Mouse (Mus musculus) liver, adult 2 months (tissue): ENCODE data around the gene Gpr143. TPM values are rescaled to one million over a fixed set of nuclear protein-coding genes. Genes with fewer than 3 reads are reported as not detected.

ENCODE experiments used
- DNase-seq: peaks from one replicate; pipeline ENCODE4 v3.0.0-alpha.2; 2011; ENCODE audit warnings: low read depth, low spot score; ENCODE audit errors: extremely low read depth
- H3K27ac ChIP-seq: fragments of 200-500 bp; replicated peaks from 2 replicates; pipeline ENCODE4 v1.5.1; 2012; ENCODE audit warnings: low read depth, mild to moderate bottlenecking, control low read depth, inconsistent platforms, low read length; ENCODE audit not compliant: insufficient read depth
- H3K27me3 ChIP-seq: fragments of 200-500 bp; 2 replicates; pipeline ENCODE4 v1.6.1; 2012; ENCODE audit warnings: mild to moderate bottlenecking, moderate library complexity, low read length, inconsistent platforms; ENCODE audit not compliant: control insufficient read depth, insufficient read depth
- H3K36me3 ChIP-seq: fragments of 200-500 bp; 2 replicates; pipeline ENCODE4 v1.6.1; 2012; ENCODE audit warnings: low read length, inconsistent platforms; ENCODE audit not compliant: control insufficient read depth, insufficient read depth
- H3K4me1 ChIP-seq: fragments of 200-500 bp; 2 replicates; pipeline ENCODE4 v1.6.1; 2011; ENCODE audit warnings: low read length; ENCODE audit not compliant: control insufficient read depth, insufficient read depth
- H3K4me3 ChIP-seq: fragments of 200-500 bp; 2 replicates; pipeline ENCODE4 v1.5.1; 2011; ENCODE audit warnings: low read depth, mild to moderate bottlenecking, control low read depth, low read length, moderate library complexity; ENCODE audit not compliant: insufficient read depth
- H3K79me2 ChIP-seq: fragments of 200-500 bp; 2 replicates; pipeline ENCODE4 v1.6.1; 2012; ENCODE audit warnings: inconsistent platforms, mild to moderate bottlenecking, low read length, moderate library complexity; ENCODE audit not compliant: control insufficient read depth, insufficient read depth
- H3K9ac ChIP-seq: fragments of 200-500 bp; 2 replicates; pipeline ENCODE4 v1.6.1; 2012; ENCODE audit warnings: low read depth, mild to moderate bottlenecking, control low read depth, inconsistent platforms, low read length
- CTCF ChIP-seq: fragments of 200-500 bp; IDR thresholded peaks from 2 replicates; pipeline ENCODE4 v1.5.1; 2011; ENCODE audit warnings: low read depth, low read length, control low read depth
- POLR2A ChIP-seq: fragments of 200-500 bp; IDR thresholded peaks from 2 replicates; pipeline ENCODE4 v1.6.1; 2011; ENCODE audit warnings: low read length, control low read depth; ENCODE audit not compliant: insufficient read depth; ENCODE audit errors: extremely low read depth
- WGBS: fragments of 180-500 bp; shearing (Covaris S2); methylation state at CpG from one replicate; pipeline ENCODE4 v1.1.7; 2018; 5-methylcytosine and 5-hydroxymethylcytosine counted together
- polyA plus RNA-seq: library from polyadenylated mRNA; depleted of rRNA; stranded (reverse); fragments of >200 nt; gene quantifications from 2 replicates; pipeline ENCODE4 v1.2.3, GENCODE M21; 2012; rRNA removed
- total RNA-seq: library from RNA; depleted of rRNA; stranded (reverse); fragments of >200 nt; gene quantifications from 2 replicates; pipeline ENCODE4 v1.2.3, GENCODE M21; 2014; rRNA removed

The Gpr143 gene
- total RNA-seq (0.34 TPM in 1 of 2 replicates, not detected in the other), polyA plus RNA-seq (not detected in 2 replicates)

DNA sequence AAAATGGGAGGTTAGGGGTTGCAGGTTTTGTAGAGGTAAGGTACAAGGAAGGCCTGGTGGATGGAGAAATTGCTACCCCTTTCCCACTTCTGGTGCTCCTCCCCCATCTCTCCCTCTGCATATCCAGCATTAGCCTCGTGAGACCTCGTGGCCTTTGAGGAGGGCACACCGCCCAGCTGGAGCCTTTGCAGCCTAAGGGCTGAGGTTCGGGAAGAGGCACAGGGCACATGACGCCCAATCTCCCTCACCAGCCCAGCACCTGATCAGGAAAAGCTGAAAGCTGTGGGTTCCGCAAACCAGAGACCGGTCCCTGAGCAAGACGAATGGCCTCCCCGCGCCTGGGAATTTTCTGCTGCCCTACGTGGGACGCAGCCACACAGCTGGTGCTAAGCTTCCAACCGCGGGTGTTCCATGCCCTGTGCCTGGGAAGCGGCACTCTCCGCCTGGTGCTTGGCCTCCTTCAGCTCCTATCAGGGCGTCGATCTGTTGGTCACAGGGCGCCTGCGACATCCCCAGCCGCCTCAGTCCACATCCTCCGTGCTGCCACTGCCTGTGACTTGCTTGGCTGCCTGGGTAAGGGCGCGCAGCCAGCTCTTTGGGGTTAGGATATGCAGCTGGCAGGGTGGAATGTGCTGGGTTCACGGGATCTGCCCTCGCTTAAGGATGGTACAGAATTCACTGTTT, at the start of gene Gpr143:
Gpr143 (plus strand) TSS at position 202 of the 684 bp plus-strand sequence.
- H3K9ac ChIP-seq = peak within 1 kb of the TSS; percentile 53; the same call in 1 of the 2 replicates
- no peak for TF ChIP-seq CTCF
- TF ChIP-seq POLR2A = no peak
- peak; percentile 25 for DNase-seq
- H3K27ac ChIP-seq = no peak within 1 kb of the TSS
- no peaks in the 10 kb centered on the region for H3K79me2 ChIP-seq
- 10% methylated on average over 26 of the region's 26 CpGs for WGBS
- H3K4me3 ChIP-seq = peak within 1 kb of the TSS; percentile 49; the same call in 1 of the 2 replicates
- H3K4me1 ChIP-seq = no peaks in the 10 kb centered on the region; the same call in 1 of the 2 replicates
- no peaks in the 10 kb centered on the region for H3K36me3 ChIP-seq
- no peaks in the 10 kb centered on the region for H3K27me3 ChIP-seq

DNA sequence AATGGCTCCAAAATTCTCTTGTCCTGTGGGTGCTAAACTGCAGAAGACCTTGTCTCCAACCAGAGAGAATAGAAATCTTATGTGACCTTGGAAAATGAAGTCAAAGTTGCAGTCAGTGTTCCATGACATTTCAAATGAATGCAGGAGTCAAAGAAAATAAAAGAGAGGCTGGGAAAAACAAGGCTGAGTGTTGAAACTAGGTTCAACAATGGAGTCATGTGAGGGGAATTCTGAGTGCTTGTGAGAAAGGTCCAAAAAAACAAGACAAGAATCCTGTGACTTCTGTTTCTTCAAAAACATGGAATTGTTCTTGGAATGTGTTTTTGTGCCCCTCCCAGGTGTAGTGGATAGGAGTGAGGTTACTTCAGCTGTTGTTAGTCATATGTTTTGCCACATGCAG, 46.4 kb upstream of the Gpr143 start:
- Histone ChIP-seq H3K36me3 (no peaks in the 10 kb centered on the region), H3K4me3 (no peak overlapping the region), H3K9ac (no peak overlapping the region), H3K4me1 (no peaks in the 10 kb centered on the region; the same call in 1 of the 2 replicates), H3K27ac (no peak overlapping the region), H3K79me2 (peaks cover 5% of the 10 kb centered on the region; the same call in 1 of the 2 replicates), H3K27me3 (no peaks in the 10 kb centered on the region)
- TF ChIP-seq POLR2A (no peak), CTCF (no peak)
- no peak for DNase-seq

DNA sequence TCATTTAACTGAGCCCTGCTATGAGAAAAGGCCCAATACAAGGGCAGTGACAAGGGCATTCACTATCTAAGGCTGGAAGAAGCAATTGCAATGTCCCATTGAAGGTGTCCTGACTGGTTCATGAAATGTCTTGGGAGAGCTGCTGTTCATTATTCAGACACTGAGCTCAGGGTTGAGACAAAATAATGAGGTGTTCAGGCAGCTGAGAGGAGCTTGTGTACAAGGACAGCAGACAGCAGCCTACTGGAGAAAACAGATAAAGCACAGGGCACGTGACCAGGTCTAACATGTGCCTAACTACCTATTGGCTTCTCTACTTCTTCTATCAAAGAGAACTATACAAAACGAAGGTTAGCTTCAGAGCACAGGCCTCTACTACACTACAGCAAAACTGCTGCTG, 43.5 kb upstream of the Gpr143 start:
- Histone ChIP-seq H3K27ac (no peak overlapping the region), H3K9ac (no peak overlapping the region), H3K79me2 (peaks cover 3% of the 10 kb centered on the region; the same call in 1 of the 2 replicates), H3K27me3 (no peaks in the 10 kb centered on the region), H3K36me3 (no peaks in the 10 kb centered on the region), H3K4me3 (no peak overlapping the region), H3K4me1 (no peaks in the 10 kb centered on the region; the same call in 1 of the 2 replicates)
- no peak for TF ChIP-seq POLR2A
- no peak for TF ChIP-seq CTCF
- 58% methylated on average over 2 of the region's 2 CpGs for WGBS
- DNase-seq = no peak

DNA sequence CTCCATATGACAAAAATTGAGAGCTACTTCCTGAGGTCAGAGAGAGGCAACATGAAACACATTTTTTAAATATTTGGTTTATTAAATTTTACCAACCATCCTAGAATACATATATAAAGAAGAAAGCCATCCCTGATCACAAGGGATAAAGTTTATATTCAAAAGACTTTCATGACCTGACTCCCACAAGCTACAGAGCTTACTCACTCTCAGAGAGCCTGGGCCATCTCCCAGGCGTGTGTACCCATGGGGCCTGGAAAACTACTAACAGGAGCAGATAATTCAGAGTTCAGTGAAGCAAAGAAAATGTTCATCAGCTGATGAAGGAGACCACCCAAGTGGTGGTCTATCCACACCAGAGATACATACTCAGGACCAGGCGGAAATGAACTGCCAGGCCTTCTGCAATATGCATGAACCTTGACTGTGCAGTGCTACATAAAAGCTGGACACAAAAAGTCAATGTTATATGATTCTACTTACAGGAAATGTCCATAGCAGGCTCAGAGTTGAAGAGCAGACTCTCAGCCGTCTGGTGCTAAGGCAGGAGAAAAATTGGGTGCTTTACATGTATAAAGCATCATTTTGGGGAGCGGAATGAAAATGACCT, 42.9 kb upstream of the Gpr143 start:
- Histone ChIP-seq H3K36me3 (no peaks in the 10 kb centered on the region), H3K4me1 (no peaks in the 10 kb centered on the region; the same call in 1 of the 2 replicates), H3K79me2 (peaks cover 3% of the 10 kb centered on the region; the same call in 1 of the 2 replicates), H3K27ac (no peak overlapping the region), H3K27me3 (no peaks in the 10 kb centered on the region), H3K4me3 (no peak overlapping the region), H3K9ac (no peak overlapping the region)
- TF ChIP-seq POLR2A (no peak), CTCF (no peak)
- WGBS = 86% methylated on average over 4 of the region's 4 CpGs
- DNase-seq = no peak

DNA sequence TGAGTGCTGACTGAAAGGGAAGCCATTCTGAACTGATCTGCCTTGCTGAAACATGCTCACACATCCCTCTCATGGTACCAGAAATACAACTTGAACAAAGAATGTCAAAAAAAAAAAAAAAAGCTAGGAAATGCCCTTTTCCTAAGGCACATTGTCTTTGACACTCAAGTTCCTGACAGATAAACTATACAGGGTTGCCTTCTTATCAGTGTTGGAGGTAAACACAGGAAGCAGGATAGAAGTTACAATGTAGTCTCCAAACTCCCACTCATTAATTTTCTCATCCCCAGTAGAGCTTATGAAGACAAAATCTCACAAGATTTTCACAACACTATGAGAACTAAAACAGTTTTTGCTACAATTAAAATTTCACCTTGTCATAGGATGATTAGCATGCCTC, 38.1 kb upstream of the Gpr143 start:
- H3K4me1 ChIP-seq = peaks cover 2% of the 10 kb centered on the region; the same call in 1 of the 2 replicates
- DNase-seq = no peak
- no peak overlapping the region for H3K4me3 ChIP-seq
- H3K27me3 ChIP-seq = no peaks in the 10 kb centered on the region
- TF ChIP-seq POLR2A (no peak), CTCF (no peak)
- no peaks in the 10 kb centered on the region; the same call in 1 of the 2 replicates for H3K79me2 ChIP-seq
- no peaks in the 10 kb centered on the region for H3K36me3 ChIP-seq
- no peak overlapping the region for H3K9ac ChIP-seq
- no peak overlapping the region for H3K27ac ChIP-seq
